Mouse (Mus musculus) ES-CJ7 (cell line): ENCODE measurements at regions not wholly inside any gene's neighbourhood (a gene's known extent, or its start where the extent isn't known, plus 50 kb on each side); places are given as distances from the start of the nearest gene placed in this dataset.

Experiments used
- DNase-seq: peaks from one replicate; pipeline ENCODE4 v3.0.0; 2011; ENCODE audit warnings: low read depth, low spot score

- no peak for DNase-seq
Measured at GRCm38 (mm10) chr2:38420498-38420897, 81.4 kb downstream of the Lhx2 start.

DNA sequence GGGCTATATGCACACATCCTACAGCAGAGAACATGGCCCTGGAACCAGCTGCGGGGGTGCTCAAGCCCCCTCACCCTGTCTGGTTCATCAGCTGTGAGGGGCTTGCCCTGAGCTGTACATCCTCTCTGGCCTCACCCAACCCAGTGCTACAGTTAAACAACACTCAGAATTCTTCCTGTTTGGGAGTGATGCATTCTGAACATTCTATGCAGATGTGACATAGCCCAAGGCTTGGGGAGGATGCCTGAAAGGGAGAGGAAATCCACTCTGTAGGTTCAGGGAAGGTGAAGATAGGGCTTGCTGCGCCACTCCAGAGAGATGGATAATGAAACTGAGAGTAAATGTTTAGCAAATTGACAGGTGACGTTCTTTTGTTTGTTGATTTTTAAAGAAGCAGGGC is 83.3 kb downstream of the Lhx2 start:
- no peak for DNase-seq

DNA sequence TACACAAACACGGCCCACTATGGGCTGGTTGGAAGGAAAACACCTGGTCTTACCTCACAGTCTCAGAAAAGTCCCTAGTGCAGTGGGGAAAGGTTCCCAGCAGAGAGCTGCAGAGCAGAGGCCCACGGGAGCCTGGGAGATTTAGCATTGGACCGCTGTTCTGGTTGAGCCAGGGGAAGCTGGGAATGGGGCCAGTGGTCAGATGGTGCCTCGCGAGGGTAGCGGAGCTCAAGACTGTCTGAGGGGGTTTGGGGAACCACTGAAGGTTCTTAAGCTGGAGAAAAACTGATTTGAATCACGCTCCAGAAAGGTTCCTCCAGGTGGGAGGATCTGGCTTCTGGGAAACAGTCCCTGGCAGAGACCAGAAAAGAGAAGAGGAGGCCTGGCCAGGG is 84.8 kb downstream of the Lhx2 start:
- DNase-seq = no peak

GRCm38 (mm10) chr2:38424278-38424931 is 85.3 kb downstream of the Lhx2 start:
- DNase-seq = peak; percentile 59

DNA sequence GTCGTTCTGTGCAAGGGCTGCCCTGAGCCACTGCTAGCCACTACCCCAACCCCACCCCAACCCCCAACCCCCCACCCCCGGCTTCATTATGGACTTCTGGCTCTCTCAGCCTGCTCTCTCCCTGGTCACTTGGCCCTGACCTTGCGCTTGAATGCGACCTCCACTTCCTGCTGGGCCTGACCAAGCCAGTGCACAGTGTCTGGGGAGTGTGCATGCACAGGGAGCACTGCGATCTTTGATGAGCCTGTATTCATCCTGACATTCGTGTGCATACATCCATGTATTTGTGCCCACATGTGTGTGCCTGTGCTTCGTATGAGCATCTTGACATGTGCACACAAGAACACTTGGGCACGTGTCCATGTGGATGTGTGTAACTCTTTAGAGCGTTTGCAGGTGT is 85.9 kb downstream of the Lhx2 start:
- no peak for DNase-seq

DNA sequence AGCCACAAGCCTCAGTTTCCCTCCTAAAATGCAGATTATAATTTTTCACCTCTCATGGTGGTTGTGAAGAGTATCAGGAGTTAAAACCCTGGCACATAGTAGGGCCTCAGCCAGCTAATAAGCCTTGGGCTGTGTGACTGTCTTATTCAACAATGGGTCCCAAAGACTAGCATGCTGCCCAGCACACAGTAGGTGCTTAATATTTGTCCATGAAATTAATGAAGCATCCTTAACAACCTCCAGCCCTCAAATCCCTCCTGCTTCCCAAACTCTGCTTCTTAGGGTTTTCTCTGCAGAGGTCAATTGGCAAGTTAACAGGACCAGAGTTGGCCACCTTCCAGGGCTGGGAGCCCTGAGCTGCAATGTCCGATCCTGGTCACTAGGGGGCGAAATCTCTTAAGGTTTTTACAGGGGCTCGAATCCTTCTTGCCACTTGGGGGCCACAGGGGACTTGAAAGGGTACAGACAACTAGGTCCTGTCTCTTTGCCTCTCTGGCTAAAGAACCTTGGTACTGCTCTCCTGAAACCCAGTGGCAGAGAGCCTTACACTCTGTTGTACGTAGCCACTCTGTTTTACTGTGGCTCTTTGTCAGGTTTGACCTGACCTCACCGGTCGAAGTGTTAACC is 81.6 kb upstream of the Nek6 start:
- DNase-seq = peak; percentile 75

DNA sequence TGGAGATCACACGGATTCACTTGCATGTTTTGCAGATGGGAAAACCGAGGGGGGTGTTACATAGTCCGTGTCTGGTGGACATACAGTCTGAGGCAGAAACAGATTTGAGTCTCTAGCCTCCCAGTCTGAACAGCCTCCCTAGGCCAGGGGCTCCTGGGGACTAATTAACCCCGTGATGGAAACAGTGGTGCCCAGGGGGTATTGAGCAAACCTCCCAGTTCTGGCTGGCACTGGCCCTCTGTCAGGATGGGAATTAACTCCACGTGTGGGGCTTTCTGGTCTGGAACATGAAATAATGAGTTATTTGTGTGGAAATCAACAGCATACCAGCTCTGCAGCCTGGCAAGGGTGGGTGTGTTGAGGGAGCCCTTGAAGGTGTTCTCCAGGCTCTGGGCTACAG is 79.9 kb upstream of the Nek6 start:
- no peak for DNase-seq

DNA sequence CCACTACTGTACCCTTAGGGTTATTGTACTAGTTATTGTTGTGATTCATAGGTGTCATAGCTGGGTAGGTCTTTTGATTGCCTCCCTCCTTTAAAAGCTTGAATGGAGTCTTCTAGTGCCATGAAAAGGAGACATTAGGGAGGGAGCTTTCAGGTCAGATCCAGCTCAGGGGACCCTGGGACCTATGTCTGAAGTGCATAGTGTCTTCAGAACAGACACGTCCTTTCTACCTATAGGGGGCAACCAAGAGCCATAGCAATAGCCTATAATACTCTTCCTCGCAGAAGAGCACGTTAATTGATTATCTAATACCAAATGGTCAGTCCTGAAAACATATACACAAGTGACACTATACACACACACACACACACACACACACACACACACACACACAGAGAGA is 77.7 kb upstream of the Nek6 start:
- peak; percentile 35 for DNase-seq

DNA sequence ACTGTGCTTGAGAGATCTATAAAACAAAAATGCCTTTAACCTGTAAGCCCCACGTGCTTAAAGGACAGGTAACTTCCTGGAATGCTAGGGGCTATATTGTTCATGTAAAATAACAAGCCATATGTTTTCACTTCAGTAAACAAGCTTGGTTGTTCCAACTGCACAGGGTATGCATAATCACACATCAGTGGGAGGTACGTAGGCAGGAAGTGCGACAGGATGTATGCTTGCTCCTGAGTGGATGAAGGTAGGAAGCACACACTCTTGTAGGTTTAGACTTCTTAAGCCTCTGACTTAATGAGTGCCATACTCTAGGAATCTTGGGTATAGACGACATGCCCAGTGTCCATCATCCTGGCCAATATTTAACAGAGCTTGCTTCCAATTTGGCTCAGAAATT is 74.7 kb upstream of the Nek6 start:
- no peak for DNase-seq

- no peak for DNase-seq
Measured at GRCm38 (mm10) chr2:38439191-38439590, 72.3 kb upstream of the Nek6 start.

DNA sequence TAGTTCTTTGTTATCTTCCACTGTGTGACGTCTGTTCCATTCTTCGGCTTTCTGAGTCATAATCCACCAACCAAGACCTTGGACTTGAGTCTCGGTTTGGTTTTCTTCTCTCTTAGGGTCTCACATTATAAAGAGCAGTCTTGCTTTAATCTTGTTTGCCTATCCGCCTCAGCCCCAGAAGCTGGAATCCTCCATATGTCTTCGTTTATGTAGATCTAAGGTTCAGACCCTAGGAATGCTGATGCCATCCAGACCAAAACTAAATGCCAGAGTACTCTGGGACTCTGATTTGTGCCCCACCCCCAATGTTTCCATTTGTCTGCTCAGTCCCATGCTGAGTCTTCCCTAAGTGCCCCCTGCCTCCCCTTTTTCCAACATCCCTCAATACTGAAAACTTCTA is 71.5 kb upstream of the Nek6 start:
- no peak for DNase-seq

DNA sequence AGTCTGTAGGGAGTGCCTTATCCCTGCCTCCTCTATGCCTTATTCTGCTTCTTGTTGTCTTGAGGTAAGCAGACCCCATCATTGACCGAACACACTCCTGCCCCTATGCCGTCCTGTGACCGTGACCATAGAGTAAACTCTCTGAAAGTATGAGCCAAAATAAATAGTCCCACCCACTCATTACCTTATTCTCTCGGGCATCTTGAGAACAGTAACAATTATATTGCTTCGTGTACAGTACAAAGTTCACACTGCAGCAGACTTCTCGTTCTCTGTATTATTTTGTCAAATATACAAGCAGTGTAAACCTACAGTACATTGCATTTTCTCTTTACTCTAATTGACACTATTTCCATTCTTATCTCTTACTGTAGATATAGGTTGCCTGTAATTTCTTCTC is 62.4 kb upstream of the Nek6 start:
- no peak for DNase-seq

- DNase-seq = no peak
Measured at GRCm38 (mm10) chr2:38456571-38456970, 54.9 kb upstream of the Nek6 start.

- no peak for DNase-seq
Measured at GRCm38 (mm10) chr2:38460367-38460766, 51.1 kb upstream of the Nek6 start.

DNA sequence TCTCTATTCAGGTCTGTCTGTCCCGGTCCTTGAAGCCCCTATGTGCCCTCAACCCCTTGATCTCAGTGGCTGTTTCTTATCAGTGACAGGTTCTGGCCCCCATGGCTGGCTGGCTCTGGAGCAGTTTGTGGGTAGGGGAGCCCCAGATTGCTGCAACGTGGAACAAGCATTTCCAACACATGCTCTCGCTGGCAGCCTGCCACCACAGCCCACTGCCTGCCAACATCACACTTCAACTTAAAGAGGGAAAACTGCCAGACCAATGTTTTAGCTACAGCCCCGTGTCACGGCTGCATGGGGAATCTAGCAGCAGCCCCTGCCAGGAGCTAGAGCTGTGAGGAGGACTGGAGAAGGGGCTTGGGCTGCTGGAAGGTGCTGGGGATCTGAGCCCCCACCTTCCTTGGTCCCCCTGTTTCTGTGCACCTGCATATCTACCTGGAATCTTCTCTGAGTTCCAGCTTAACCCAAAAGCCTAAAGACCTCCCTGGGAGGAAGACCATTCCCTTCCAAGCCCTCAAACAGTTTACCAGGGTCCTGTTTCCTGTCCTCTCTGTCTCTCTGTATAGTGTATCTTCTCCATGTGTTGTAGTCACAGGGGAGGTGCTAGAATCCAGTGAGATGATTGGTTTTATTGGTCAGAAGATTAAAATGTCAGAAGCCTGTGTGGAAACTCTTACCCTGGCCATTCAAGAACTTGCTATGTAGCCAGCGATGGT is 50.5 kb upstream of the Nek6 start:
- DNase-seq = no peak
